Mouse (Mus musculus): ENCODE data around the gene Apln. TPM values are rescaled to one million over a fixed set of nuclear protein-coding genes. Genes with fewer than 3 reads are reported as not detected.
A peak's percentile ranks its signal among the peaks of the same experiment; 100 is the strongest.

The Apln gene
- total RNA-seq, 2 experiments from 2014 or later: 27.0 to 28.0 TPM

DNA sequence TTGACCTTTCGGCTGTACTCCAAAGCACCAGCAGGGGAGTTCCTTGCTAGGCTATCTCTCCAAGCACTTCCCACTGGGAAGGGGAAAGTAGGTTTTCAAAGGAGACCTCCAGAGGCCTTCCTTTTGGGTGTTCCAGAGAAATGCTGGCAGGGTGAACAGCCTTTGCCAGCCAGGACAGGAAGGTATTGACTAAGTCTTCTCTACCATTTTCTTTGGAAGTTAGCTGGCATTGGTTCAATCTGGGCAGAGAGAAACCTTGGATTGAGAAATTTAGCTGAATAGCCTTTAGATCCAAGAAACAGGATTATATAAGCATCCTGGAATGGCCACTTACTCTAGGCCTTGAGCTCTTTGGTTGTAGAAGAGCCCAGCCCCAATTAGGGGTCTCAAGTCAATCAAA is 11.8 kb downstream of the Apln start:
- intact Hi-C loops (cut with DNase I): loop anchor here (2.0 to 5.0 kb wide), 2 partner anchors 79 to 102 kb away; no protein-coding TSS in a partner anchor
- DNase-seq (ENCODE audit: low spot score in 2 of 2): no peak

- DNase-seq (ENCODE audit: low spot score in 2 of 2): peak; percentile 69 to 83
- intact Hi-C loops (cut with DNase I): loop anchor here (5.0 kb wide), 1 partner anchor 82 kb away; no protein-coding TSS in a partner anchor
Measured at GRCm38 (mm10) chrX:48019940-48020339, 14.7 kb downstream of the Apln start.

GRCm38 (mm10) chrX:48019359-48019758 is 15.3 kb downstream of the Apln start:
- no peak for DNase-seq (ENCODE audit: low spot score in 2 of 2)
- intact Hi-C loops (cut with DNase I): no loop called here

DNA sequence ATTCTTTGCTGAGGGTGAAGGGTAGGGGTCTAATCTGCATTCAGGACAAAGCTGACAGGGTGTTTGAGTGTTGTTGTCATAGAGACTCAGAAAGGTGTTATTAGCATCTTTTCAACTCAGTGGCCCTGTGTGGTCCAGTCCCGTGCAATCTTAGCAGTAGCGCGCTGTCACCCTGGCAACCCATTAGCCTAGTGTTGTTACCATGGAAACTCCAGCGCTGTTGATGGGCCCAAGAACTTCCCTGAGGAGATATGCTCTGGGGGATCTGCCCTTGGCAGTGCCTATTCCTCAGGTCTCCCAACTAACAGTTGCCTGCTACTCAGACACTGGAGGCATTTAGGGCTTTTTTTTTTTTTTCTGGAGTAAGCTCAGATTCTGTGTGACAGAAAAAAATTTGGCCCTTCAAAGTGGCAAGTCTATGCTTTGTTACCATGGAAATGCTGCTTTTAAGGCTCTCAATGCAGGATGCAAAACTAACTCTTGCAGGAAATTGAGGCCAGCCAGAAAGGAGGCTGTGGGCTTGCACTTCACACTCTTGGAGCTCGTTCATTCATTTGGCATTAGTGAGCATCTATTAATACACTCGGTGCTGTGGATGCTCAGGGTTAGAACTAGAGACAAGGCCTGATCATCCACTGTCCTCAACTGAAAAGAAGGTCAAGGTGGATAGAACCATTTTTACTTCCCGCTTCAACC is 17.6 kb downstream of the Apln start:
- intact Hi-C loops (cut with DNase I): no loop called here
- peak; percentile 60 to 77 for DNase-seq (ENCODE audit: low spot score in 2 of 2)

GRCm38 (mm10) chrX:48011656-48012055 is 23.0 kb downstream of the Apln start:
- DNase-seq (ENCODE audit: low spot score in 2 of 2): no peak
- intact Hi-C loops (cut with DNase I): no loop called here

GRCm38 (mm10) chrX:48006062-48006461 is 28.6 kb downstream of the Apln start:
- intact Hi-C loops (cut with DNase I): no loop called here
- no peak for DNase-seq (ENCODE audit: low spot score in 2 of 2)

DNA sequence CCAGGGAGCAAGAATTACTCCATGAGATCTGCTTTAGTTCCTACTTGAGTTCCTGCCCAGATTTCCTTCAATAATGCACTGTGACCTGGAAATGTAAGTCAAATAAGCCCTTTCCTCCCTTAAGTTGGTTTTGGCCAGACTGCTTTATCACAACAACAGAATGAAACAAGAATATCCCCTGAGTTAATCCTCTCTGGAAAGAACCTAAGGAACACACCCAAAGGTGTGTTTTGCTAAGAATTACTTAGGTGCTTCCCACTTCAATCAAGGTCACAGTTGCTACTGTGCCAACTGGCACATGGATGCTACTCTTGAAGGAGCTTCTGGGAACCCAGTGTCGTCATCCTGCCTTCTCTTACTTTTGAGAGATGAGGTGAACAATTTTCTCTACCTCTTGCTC is 29.9 kb downstream of the Apln start:
- intact Hi-C loops (cut with DNase I): no loop called here
- no peak for DNase-seq (ENCODE audit: low spot score in 2 of 2)

DNA sequence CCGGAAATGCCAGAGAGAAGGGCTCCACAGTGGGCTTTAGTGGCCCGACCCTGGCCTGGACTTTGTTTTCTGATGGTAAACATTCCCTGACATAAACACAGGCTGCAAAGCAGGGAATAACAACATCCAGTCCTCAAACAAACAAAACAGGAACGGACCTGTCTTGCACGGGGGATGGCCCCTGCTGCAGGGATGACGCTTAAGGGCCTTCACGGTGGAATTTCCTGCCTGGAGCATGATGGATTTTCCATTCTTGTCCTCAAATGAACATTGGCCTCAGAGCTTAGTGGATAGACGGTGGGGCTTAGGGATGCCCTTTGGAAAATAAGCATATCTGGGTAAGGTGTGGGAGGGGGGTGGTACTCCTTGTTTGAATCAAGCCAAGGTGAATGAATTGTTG is 33.5 kb downstream of the Apln start:
- no peak for DNase-seq (ENCODE audit: low spot score in 2 of 2)
- intact Hi-C loops (cut with DNase I): no loop called here

- intact Hi-C loops (cut with DNase I): loop anchor here (10.0 kb wide), 3 partner anchors 256 to 466 kb away; partner anchors contain the start of genes Elf4 and Utp14a
Measured at GRCm38 (mm10) chrX:47998412-47998811, 36.2 kb downstream of the Apln start.

GRCm38 (mm10) chrX:47992606-47993005 is 42.0 kb downstream of the Apln start:
- intact Hi-C loops (cut with DNase I): loop anchor here (10.0 kb wide), 3 partner anchors 262 to 472 kb away; partner anchors contain the start of genes Elf4 and Utp14a
- DNase-seq (ENCODE audit: low spot score in 2 of 2): peak; percentile 74 to 76

More at GRCm38 (mm10) chrX:47998412-47998811, 36.2 kb downstream of the Apln start:
- no peak for DNase-seq (ENCODE audit: low spot score in 2 of 2)

- no peak for DNase-seq (ENCODE audit: low spot score in 2 of 2)
- intact Hi-C loops (cut with DNase I): no loop called here
Measured at GRCm38 (mm10) chrX:47988024-47988423, 46.6 kb downstream of the Apln start.

DNA sequence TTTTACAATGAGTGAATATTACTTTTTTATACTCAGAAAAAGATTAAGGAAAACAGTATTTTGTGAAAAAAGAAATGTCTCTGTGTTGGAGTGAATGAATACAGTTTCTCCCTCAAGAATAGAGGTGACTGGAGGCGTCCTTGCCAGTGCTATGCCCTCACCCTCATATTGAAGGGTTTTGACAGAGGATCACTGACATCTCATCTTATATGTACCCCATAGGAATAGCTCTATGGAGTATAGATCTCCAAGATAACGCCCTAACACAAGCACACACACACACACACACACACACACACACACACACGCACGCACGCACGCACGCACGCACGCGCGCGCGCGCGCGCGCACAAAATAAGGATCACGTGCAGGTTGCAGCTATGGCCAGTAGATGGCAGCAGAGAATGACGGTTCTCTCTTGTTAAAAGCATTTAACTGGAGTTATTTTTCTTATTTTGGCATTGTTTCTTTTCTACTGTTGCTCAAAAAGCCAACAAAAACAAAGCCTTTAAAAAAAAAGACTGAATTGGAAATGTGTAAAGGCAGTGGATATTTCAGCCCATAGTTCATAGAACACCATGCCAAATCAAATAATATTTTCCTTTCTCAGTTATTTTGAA is 49.5 kb downstream of the Apln start:
- peak; percentile 33 to 76 for DNase-seq (ENCODE audit: low spot score in 2 of 2)
- intact Hi-C loops (cut with DNase I): no loop called here

GRCm38 (mm10) chrX:47977078-47977477 is 57.6 kb downstream of the Apln start:
- intact Hi-C loops (cut with DNase I): no loop called here
- DNase-seq (ENCODE audit: low spot score in 2 of 2): no peak

GRCm38 (mm10) chrX:47976551-47976950 is 58.1 kb downstream of the Apln start:
- peak in 1 of 2 experiments; percentile 20 for DNase-seq (ENCODE audit: low spot score in 2 of 2)
- intact Hi-C loops (cut with DNase I): no loop called here

Other genes with a start within 250 kb of the Apln start
- gene Smarca1, start 141.9 kb downstream of the Apln start, total RNA-seq (2021): 10 to 100 TPM; 36.1 to 40.0 TPM
- 10 to 100 TPM; 47.1 to 50.2 TPM for gene Ocrl, start 122.5 kb downstream of the Apln start, total RNA-seq (2021)
- gene Xpnpep2, start 73.9 kb upstream of the Apln start, total RNA-seq (2021): under 1 TPM; 0.40 to 0.48 TPM
- gene Sash3, start 111.6 kb upstream of the Apln start, total RNA-seq (2021): 1 to 10 TPM; 1.5 to 1.8 TPM
- 10 to 100 TPM; 63.5 to 66.9 TPM for gene Zdhhc9, start 174.0 kb upstream of the Apln start, total RNA-seq (2021)
- 10 to 100 TPM; 14.9 to 15.9 TPM for gene Utp14a, start 222.0 kb upstream of the Apln start, total RNA-seq (2021)

All from left cerebral cortex, postnatal 14 days (tissue).